11 mouse cellular contexts compared by ENCODE assay signal in genomic region chr8:71131327-71132089, GRCm38 (mm10).
DNase-seq lines count a peak whose midpoint lies in the region; ATAC-seq and TF ChIP-seq lines count a peak whose summit lies in the region.
"Had no signal": no experiment of that assay in that cellular context is flagged by ENCODE, and none has a peak within 500 bp of the region (broad histone marks: within the 10 kb centered on the region; RNA-seq: fewer than 3 reads in every experiment).

No protein-coding gene starts in this region.

- intact Hi-C loops in heart, adult 2 months (cut with DNase I), result loop anchor here (5.0 kb wide), 1 partner anchor 686 kb away; no protein-coding TSS in a partner anchor

- no peaks in the 10 kb centered on the region for H3K36me3 ChIP-seq in heart, adult 2 months (ENCODE audit: control insufficient read depth, insufficient read depth, low read length)
- no peaks in the 10 kb centered on the region for H3K36me3 ChIP-seq in neural tube, embryonic 11.5 days (ENCODE audit: control insufficient read depth, insufficient read depth, low read length)
- no peaks in the 10 kb centered on the region for H3K36me3 ChIP-seq in liver, embryonic 11.5 days (ENCODE audit: control insufficient read depth, insufficient read depth, low read length)
- H3K36me3 ChIP-seq in stomach, postnatal 0 days (ENCODE audit: control insufficient read depth, insufficient read depth, low read length), result no peaks in the 10 kb centered on the region

- no peak for TF ChIP-seq POLR2A in heart, adult 2 months (IDR thresholded peaks at IDR 0.05; ENCODE audit: insufficient read depth, low read depth, low read length)
- TF ChIP-seq POLR2A in cerebellum, adult 2 months (IDR thresholded peaks at IDR 0.05; ENCODE audit: borderline replicate concordance, insufficient read depth, low read length), result no peak

- H3K27me3 ChIP-seq in heart, adult 2 months (ENCODE audit: control insufficient read depth, insufficient read depth, low read length), result peaks cover 2% of the 10 kb centered on the region
- H3K27me3 ChIP-seq in neural tube, embryonic 11.5 days (ENCODE audit: control insufficient read depth, insufficient read depth, low read length), result no peaks in the 10 kb centered on the region
- no peaks in the 10 kb centered on the region for H3K27me3 ChIP-seq in liver, embryonic 11.5 days (replicated peaks; ENCODE audit: control insufficient read depth, insufficient read depth, low read length)
- no peaks in the 10 kb centered on the region for H3K27me3 ChIP-seq in stomach, postnatal 0 days (ENCODE audit: control insufficient read depth, insufficient read depth, low read length)
- H3K27me3 ChIP-seq in cerebellum, adult 2 months (ENCODE audit: control insufficient read depth, insufficient read depth, low read length), result no peaks in the 10 kb centered on the region

- H3K9me3 ChIP-seq in neural tube, embryonic 11.5 days (ENCODE audit: control insufficient read depth, low read length), result no peaks in the 10 kb centered on the region; the same call in 1 of the 2 replicates
- H3K9me3 ChIP-seq in liver, embryonic 11.5 days (ENCODE audit: control insufficient read depth, low read length), result no peaks in the 10 kb centered on the region
- H3K9me3 ChIP-seq in stomach, postnatal 0 days (ENCODE audit: control insufficient read depth, low read length), result no peaks in the 10 kb centered on the region

- H3K4me1 ChIP-seq in heart, adult 2 months (ENCODE audit: control insufficient read depth, insufficient read depth, low read length), result no peaks in the 10 kb centered on the region
- H3K4me1 ChIP-seq in neural tube, embryonic 11.5 days (ENCODE audit: control insufficient read depth, insufficient read depth, low read length), result no peaks in the 10 kb centered on the region
- H3K4me1 ChIP-seq in liver, embryonic 11.5 days (replicated peaks; ENCODE audit: control insufficient read depth, insufficient read depth, low read length), result no peaks in the 10 kb centered on the region
- no peaks in the 10 kb centered on the region for H3K4me1 ChIP-seq in stomach, postnatal 0 days (replicated peaks; ENCODE audit: control insufficient read depth, insufficient read depth)
- no peaks in the 10 kb centered on the region for H3K4me1 ChIP-seq in cerebellum, adult 2 months (ENCODE audit: control insufficient read depth, insufficient read depth, low read length)

- no peak overlapping the region for H3K9ac ChIP-seq in heart, adult 2 months (ENCODE audit: low read depth, low read length)
- H3K9ac ChIP-seq in neural tube, embryonic 11.5 days (ENCODE audit: low read length), result no peak overlapping the region
- no peak overlapping the region for H3K9ac ChIP-seq in liver, embryonic 11.5 days (ENCODE audit: low read depth, low read length)
- H3K9ac ChIP-seq in stomach, postnatal 0 days (ENCODE audit: low read length), result no peak overlapping the region

- no peak for TF ChIP-seq CTCF in heart, adult 2 months (IDR thresholded peaks at IDR 0.05)
- TF ChIP-seq CTCF in stomach, postnatal 0 days (IDR thresholded peaks at IDR 0.05; ENCODE audit: low read depth), result no peak
- no peak for TF ChIP-seq CTCF in cerebellum, adult 2 months (IDR thresholded peaks at IDR 0.05; ENCODE audit: borderline replicate concordance, insufficient read depth, low read depth, low read length)

- DNase-seq in heart, adult 11 months, result peak; percentile 90
- DNase-seq in heart, adult 2 months, result no peak
- DNase-seq in neural tube, embryonic 11.5 days (ENCODE audit: low spot score), result no peak
- no peak for DNase-seq in neural tube, embryonic 10.5 days (ENCODE audit: extremely low spot score, low spot score)
- DNase-seq in liver, embryonic 11.5 days (ENCODE audit: low spot score), result peak; percentile 32
- DNase-seq in stomach, postnatal 0 days (ENCODE audit: low spot score), result peak; percentile 22
- no peak for DNase-seq in cerebellum, adult 2 months
- DNase-seq: gastrocnemius, postnatal 36 days had no signal

- H3K79me2 ChIP-seq in heart, adult 2 months (replicated peaks; ENCODE audit: control insufficient read depth, insufficient read depth, low read length), result no peaks in the 10 kb centered on the region

- peak; percentile 48; the same call in 1 of the 2 replicates for ATAC-seq in neural tube, embryonic 11.5 days (ENCODE audit: insufficient read depth, low FRiP score, low TSS enrichment)
- ATAC-seq in liver, embryonic 11.5 days (replicated peaks; ENCODE audit: low FRiP score), result no peak
- ATAC-seq in stomach, postnatal 0 days (ENCODE audit: low FRiP score, low TSS enrichment), result peak; percentile 64; the same call in 1 of the 2 replicates
- ATAC-seq in inflammation-experienced regulatory T-cells, adult 6 months, result no peak
- ATAC-seq: activated CD4-positive, CD25-positive, alpha-beta regulatory T cell, adult 4 months; CD4-positive, CD25-positive, alpha-beta regulatory T cell, adult 4 months had no signal

- no peak overlapping the region for H3K4me2 ChIP-seq in neural tube, embryonic 11.5 days (ENCODE audit: low read depth)
- no peak overlapping the region for H3K4me2 ChIP-seq in liver, embryonic 11.5 days
- no peak overlapping the region for H3K4me2 ChIP-seq in stomach, postnatal 0 days (replicated peaks; ENCODE audit: low read depth)

- WGBS in heart, adult 2 months, result 86% methylated on average over 4 of the region's 4 CpGs
- WGBS in neural tube, embryonic 11.5 days, result 90% methylated on average over 4 of the region's 4 CpGs
- 81% methylated on average over 4 of the region's 4 CpGs for WGBS in liver, embryonic 11.5 days
- WGBS in stomach, postnatal 0 days, result 89% methylated on average over 4 of the region's 4 CpGs
- 93% methylated on average over 4 of the region's 4 CpGs for WGBS in cerebellum, adult 2 months

- H3K27ac ChIP-seq in heart, adult 2 months, result no peak overlapping the region
- no peak overlapping the region for H3K27ac ChIP-seq in neural tube, embryonic 11.5 days (ENCODE audit: low read depth, low read length)
- no peak overlapping the region for H3K27ac ChIP-seq in liver, embryonic 11.5 days (ENCODE audit: low read depth, low read length)
- H3K27ac ChIP-seq in stomach, postnatal 0 days (replicated peaks), result no peak overlapping the region
- H3K27ac ChIP-seq in cerebellum, adult 2 months (ENCODE audit: insufficient read depth, low read length), result no peak overlapping the region

- H3K4me3 ChIP-seq in heart, adult 2 months, result no peak overlapping the region
- no peak overlapping the region for H3K4me3 ChIP-seq in neural tube, embryonic 11.5 days (ENCODE audit: low read depth, low read length)
- H3K4me3 ChIP-seq in liver, embryonic 11.5 days (ENCODE audit: low read depth, low read length), result no peak overlapping the region
- H3K4me3 ChIP-seq in stomach, postnatal 0 days (ENCODE audit: low read depth, low read length), result no peak overlapping the region
- no peak overlapping the region for H3K4me3 ChIP-seq in cerebellum, adult 2 months (replicated peaks; ENCODE audit: insufficient read depth, low read depth, low read length)

- no peak for TF ChIP-seq EP300 in heart, adult 2 months (IDR thresholded peaks at IDR 0.05; ENCODE audit: insufficient read depth, low read depth, low read length)
- no peak for TF ChIP-seq EP300 in stomach, postnatal 0 days (optimal IDR thresholded peaks at IDR 0.05)

Comparison
In these comparisons a context has a peak if more than half of its experiments do, and no peak if none do; other contexts are left out.
1. DNase-seq: peak in heart, adult 11 months (single experiment), liver, embryonic 11.5 days (single experiment) and stomach, postnatal 0 days (single experiment); none in heart, adult 2 months (0 of 2), neural tube, embryonic 11.5 days (single experiment), neural tube, embryonic 10.5 days (single experiment) and cerebellum, adult 2 months (0 of 2).
2. ATAC-seq: peak in neural tube, embryonic 11.5 days (single experiment) and stomach, postnatal 0 days (single experiment); none in liver, embryonic 11.5 days (single experiment) and inflammation-experienced regulatory T-cells, adult 6 months (single experiment).